Mouse (Mus musculus) neural tube, embryonic 10.5 days (tissue): Measurements from ENCODE around the gene Reln.

Source experiments
- DNase-seq: peaks from one replicate; pipeline ENCODE4 v3.0.0-alpha.2; 2017; ENCODE audit warnings: low spot score; ENCODE audit errors: extremely low spot score

Reln gene

DNA sequence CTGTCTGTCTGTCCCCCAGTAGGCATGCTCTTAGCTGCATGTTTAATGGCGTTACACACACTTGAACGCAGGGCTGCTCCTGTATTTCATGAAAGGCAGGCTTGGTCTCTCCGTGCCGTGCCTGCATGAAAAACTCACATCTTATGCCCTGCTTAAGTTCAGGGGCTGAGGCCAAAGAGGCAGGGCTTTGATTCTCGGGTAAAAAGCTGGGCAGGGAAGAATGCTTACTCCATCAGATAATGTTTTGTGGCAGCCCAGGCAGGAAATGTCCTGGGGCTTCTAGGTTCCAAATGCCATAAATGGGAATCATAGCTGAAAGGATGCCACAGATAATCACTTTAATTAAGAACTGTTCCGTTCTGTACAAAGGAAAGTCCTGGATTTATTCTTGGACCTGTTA, 226.0 kb downstream of the Reln start:
- DNase-seq, result no peak

- DNase-seq, result no peak
Measured at GRCm38 (mm10) chr5:22116922-22117321, 227.6 kb downstream of the Reln start.

GRCm38 (mm10) chr5:22106811-22107485, 237.6 kb downstream of the Reln start:
- no peak for DNase-seq

DNA sequence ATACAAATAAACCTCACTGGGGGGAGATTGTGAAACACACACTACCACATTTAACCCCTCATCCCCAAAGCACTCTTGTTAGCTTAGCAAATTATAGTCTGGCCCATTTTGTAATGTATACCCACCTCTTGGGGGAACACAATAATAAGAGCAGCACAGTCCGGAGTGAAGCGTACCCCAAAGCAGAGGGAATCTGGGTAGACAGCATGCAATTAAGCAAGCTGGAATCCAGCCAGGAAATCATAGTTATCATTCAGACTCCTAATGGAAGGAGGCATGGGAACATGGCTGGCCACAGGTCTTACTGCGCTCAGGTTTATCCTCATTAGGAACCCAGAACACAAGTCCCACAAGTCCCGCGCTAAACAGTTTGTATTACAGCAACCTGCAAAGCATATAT, 249.5 kb downstream of the Reln start:
- DNase-seq, result no peak

GRCm38 (mm10) chr5:22094043-22094442, 250.5 kb downstream of the Reln start:
- DNase-seq, result no peak

- no peak for DNase-seq
Measured at GRCm38 (mm10) chr5:22093157-22093865, 251.2 kb downstream of the Reln start.

- DNase-seq, result no peak
Measured at GRCm38 (mm10) chr5:22080468-22080986, 264.0 kb downstream of the Reln start.

DNA sequence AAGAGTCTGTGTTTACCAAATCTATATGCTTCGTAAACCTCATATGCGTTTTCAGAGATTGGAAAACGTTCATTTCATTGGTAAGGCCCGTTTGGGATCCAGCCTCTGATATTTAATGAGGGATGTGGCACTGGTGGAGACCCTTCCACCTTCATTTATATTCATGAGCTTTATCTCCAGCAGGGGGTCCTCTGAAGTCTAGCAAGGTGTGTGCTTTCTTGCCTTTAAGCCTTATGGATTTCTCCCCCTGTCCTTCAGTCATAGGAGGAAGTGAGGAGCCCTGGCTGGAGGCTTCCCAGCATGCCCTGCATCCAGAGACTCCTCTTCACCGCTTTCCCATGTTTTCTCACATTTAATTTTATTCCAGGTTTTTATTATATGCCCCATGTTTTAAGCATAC, 269.5 kb downstream of the Reln start:
- no peak for DNase-seq

DNA sequence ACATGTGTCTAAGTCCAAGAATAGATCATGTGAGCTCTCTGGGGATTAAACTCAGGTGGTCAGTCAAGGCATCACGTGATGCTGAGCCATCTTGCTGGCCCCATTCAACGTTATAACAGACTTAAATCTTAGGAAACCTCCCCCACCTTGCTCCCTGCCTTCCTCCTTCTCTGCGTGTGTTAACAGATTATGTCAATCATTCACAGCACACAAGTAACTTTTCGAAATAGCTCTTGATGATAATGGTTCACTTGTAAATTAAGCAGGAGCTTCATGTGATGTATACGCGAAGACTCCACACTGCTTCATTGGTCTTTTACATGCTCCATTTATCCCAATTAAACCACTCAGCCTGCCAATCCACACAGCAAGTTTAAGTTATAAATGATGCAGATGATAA, 271.9 kb downstream of the Reln start:
- DNase-seq, result no peak

GRCm38 (mm10) chr5:22059251-22059650, 285.3 kb downstream of the Reln start:
- DNase-seq, result no peak

- no peak for DNase-seq
Measured at GRCm38 (mm10) chr5:22041825-22042224, 302.7 kb downstream of the Reln start.

GRCm38 (mm10) chr5:22039375-22040149, 304.9 kb downstream of the Reln start:
- no peak for DNase-seq

GRCm38 (mm10) chr5:22035201-22035600, 309.3 kb downstream of the Reln start:
- peak; percentile 22 for DNase-seq

- no peak for DNase-seq
Measured at GRCm38 (mm10) chr5:22033039-22033438, 311.5 kb downstream of the Reln start.

GRCm38 (mm10) chr5:22031653-22032052, 312.8 kb downstream of the Reln start:
- peak; percentile 24 for DNase-seq

DNA sequence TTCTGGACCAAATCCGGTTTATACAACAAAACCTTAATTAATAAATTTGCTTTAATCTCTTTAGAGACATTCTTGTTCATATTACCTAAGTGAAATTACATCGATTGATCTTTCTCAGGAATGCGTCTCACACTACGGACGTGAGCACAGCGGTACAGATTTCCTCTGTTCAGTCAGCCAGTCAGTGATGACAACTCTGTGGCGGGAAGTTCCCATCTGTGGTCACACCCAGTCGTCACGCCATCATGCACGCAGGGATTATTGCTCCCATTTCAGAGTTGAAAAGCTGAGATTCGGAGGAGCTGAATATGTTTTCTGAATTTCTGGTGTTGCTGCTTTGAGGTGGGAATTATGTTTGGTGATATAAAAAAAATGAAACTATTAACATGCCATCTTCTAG, 316.1 kb downstream of the Reln start:
- no peak for DNase-seq

DNA sequence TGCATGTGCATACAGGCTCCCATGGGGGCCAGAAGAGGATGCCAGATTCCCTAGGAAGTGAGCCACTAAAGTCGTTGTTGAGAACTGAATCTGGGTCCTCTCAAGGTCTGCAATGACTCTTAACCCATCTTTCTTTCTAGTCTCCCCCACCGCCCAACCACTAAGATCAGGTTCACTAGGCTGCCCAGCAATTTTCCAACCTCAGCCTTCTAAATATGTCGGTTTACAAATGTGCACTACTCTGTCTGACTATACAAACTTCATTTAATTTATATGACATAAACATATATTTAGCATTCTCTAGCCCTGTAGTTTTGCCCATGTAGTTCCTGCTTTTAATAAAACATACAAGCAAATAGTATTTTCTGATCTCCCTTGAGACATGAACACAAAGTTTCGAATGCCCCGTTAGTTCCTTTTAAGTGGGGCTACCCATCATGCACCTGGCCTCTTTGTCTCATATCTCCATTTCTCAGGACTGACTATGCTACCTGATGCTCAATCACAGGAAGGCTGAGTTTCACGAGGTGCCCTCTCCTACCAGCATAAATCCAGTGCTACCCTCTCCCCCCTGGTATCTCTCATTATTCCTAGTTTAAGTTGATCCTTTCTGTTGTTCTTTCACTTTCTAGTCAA, 317.1 kb downstream of the Reln start:
- no peak for DNase-seq

- DNase-seq, result no peak
Measured at GRCm38 (mm10) chr5:22025746-22026145, 318.8 kb downstream of the Reln start.

DNA sequence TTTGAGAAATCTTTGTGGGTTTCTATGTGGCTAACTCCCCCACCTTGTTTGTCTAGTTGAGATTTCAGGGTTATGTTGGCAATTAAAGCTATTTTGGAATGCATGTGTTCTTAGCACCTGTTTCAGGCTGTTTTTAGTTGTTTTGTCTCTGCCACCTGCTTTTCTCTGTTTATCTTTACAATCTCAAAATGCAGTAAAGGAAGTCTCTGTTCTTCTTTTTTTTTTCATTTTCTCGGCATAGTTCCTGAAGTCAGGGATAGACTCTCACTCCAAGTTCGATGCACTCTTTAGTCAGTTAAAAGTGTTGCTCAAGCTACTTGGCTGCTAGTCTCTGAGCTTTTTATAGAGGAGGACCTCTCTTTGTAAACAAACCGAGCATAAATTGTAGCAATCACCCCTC, 320.4 kb downstream of the Reln start:
- no peak for DNase-seq

GRCm38 (mm10) chr5:22017896-22018295, 326.6 kb downstream of the Reln start:
- DNase-seq, result no peak

DNA sequence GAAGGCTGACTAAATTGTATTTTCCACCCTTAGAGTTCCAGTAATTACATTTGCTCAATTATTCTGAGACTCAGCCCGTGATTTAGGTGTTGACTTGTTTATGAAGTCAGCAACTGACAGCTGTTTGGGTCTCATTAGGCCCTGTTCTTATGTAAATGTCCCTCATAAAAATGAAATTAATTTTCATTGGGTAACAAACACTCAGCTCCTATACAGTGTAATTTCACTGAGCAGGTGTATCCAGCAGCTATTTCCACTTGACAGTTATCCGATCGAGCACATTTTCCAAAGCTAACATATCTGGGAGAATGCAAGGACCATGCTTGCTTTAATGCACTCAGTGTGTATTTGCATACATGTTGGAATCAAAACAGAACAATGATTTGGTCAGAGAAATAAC, 330.0 kb downstream of the Reln start:
- no peak for DNase-seq

GRCm38 (mm10) chr5:22009142-22009541, 335.4 kb downstream of the Reln start:
- DNase-seq, result no peak
